Mouse (Mus musculus) midbrain, embryonic 11.5 days (tissue): ENCODE data around the gene Dlg4. TPM values are rescaled to one million over a fixed set of nuclear protein-coding genes. Genes with fewer than 3 reads are reported as not detected.

ENCODE experiments used
- ATAC-seq: fragments of 200-750 bp; cut with Nextera tagmentation; 2 replicates; pipeline ENCODE4 v1.8.0; 2017; ENCODE audit warnings: moderate TSS enrichment, moderate library complexity; ENCODE audit not compliant: low FRiP score
- DNase-seq: peaks from one replicate; pipeline ENCODE4 v3.0.0; 2015; ENCODE audit warnings: low spot score; ENCODE audit errors: missing footprints
- H3K27ac ChIP-seq: fragments of 300-500 bp; sonication (generic); 2 replicates; pipeline ENCODE4 v1.5.1; 2014; ENCODE audit warnings: low read depth, low read length
- H3K27me3 ChIP-seq: fragments of 300-500 bp; sonication (generic); 2 replicates; pipeline ENCODE4 v1.6.1; 2014; ENCODE audit warnings: mild to moderate bottlenecking, low read length, moderate library complexity, mixed read lengths; ENCODE audit not compliant: control insufficient read depth, insufficient read depth
- H3K36me3 ChIP-seq: fragments of 300-500 bp; sonication (generic); 2 replicates; pipeline ENCODE4 v1.6.1; 2014; ENCODE audit warnings: mild to moderate bottlenecking, low read length, moderate library complexity, mixed read lengths; ENCODE audit not compliant: control insufficient read depth, insufficient read depth
- H3K4me1 ChIP-seq: fragments of 300-500 bp; sonication (generic); 2 replicates; pipeline ENCODE4 v1.6.1; 2014; ENCODE audit warnings: low read length; ENCODE audit not compliant: control insufficient read depth, insufficient read depth
- H3K4me2 ChIP-seq: fragments of 300-500 bp; sonication (generic); 2 replicates; pipeline ENCODE4 v1.6.1; 2014; ENCODE audit warnings: mild to moderate bottlenecking, moderate library complexity
- H3K4me3 ChIP-seq: fragments of 300-500 bp; sonication (generic); 2 replicates; pipeline ENCODE4 v1.5.1; 2014; ENCODE audit warnings: low read depth, low read length
- H3K9ac ChIP-seq: fragments of 300-500 bp; sonication (generic); 2 replicates; pipeline ENCODE4 v1.6.1; 2014; ENCODE audit warnings: low read length
- H3K9me3 ChIP-seq: fragments of 300-500 bp; sonication (generic); 2 replicates; pipeline ENCODE4 v1.6.1; 2016; ENCODE audit warnings: low read length; ENCODE audit not compliant: control insufficient read depth
- WGBS: fragments of 180-500 bp; shearing (Covaris S2); extraction: QIAGEN DNeasy Blood & Tissue Kit; methylation state at CpG from one replicate; pipeline ENCODE4 v1.1.7; 2014; 5-methylcytosine and 5-hydroxymethylcytosine counted together
- polyA plus RNA-seq: library from polyadenylated mRNA; unstranded; fragments of >200 nt; fragmentation: Nextera tagmentation; extraction: Ambion mirVana; gene quantifications from 2 replicates; pipeline ENCODE4 v1.2.1, GENCODE M21; 2014

Dlg4 gene
- polyA plus RNA-seq, 1 experiment from 2014 or later: 15.2 TPM

GRCm38 (mm10) chr11:69992932-69993331 is 23.8 kb upstream of the Dlg4 start:
- Histone ChIP-seq H3K4me1 (peaks cover 13% of the 10 kb centered on the region), H3K9me3 (no peaks in the 10 kb centered on the region), H3K36me3 (peaks cover 9% of the 10 kb centered on the region), H3K4me3 (no peak overlapping the region), H3K27ac (no peak overlapping the region), H3K27me3 (no peaks in the 10 kb centered on the region), H3K9ac (no peak overlapping the region), H3K4me2 (peak overlapping the region; percentile 78; the same call in 1 of the 2 replicates)
- no peak for ATAC-seq
- 91% methylated on average over 3 of the region's 3 CpGs for WGBS
- no peak for DNase-seq

- Histone ChIP-seq H3K27me3 (no peaks in the 10 kb centered on the region), H3K9ac (no peak overlapping the region), H3K27ac (no peak overlapping the region), H3K4me3 (no peak overlapping the region), H3K4me2 (peak overlapping the region; percentile 26; the same call in 1 of the 2 replicates), H3K36me3 (peaks cover 16% of the 10 kb centered on the region), H3K9me3 (no peaks in the 10 kb centered on the region), H3K4me1 (peaks cover 15% of the 10 kb centered on the region)
- WGBS: 87% methylated on average over 11 of the region's 11 CpGs
- no peak for DNase-seq
- ATAC-seq: no peak
Observed at GRCm38 (mm10) chr11:69994401-69995090, 22.2 kb upstream of the Dlg4 start.

- H3K27ac ChIP-seq: peak within 1 kb of the TSS; percentile 94
- peak within 1 kb of the TSS; percentile 97 for H3K9ac ChIP-seq
- peaks cover 15% of the 10 kb centered on the region for H3K4me1 ChIP-seq
- H3K4me3 ChIP-seq: peak within 1 kb of the TSS; percentile 97
- H3K4me2 ChIP-seq: peak within 1 kb of the TSS; percentile 48
- peaks cover 16% of the 10 kb centered on the region for H3K36me3 ChIP-seq
- DNase-seq (peak; percentile 99), ATAC-seq (peak; percentile 82)
- H3K9me3 ChIP-seq: no peaks in the 10 kb centered on the region
- H3K27me3 ChIP-seq: no peaks in the 10 kb centered on the region
- WGBS: under 1% methylated on average over 36 of the region's 36 CpGs
Observed at GRCm38 (mm10) chr11:69995391-69995960, 21.3 kb upstream of the Dlg4 start, which contains the start of gene Phf23. Gene Phf23 (plus strand): TSS chr11:69995777.

GRCm38 (mm10) chr11:69996161-69997061 is 20.3 kb upstream of the Dlg4 start:
- peak overlapping the region; percentile 97 for H3K4me3 ChIP-seq
- no peaks in the 10 kb centered on the region for H3K9me3 ChIP-seq
- H3K4me1 ChIP-seq: peaks cover 18% of the 10 kb centered on the region
- WGBS: under 1% methylated on average over 64 of the region's 66 CpGs
- H3K9ac ChIP-seq: peak overlapping the region; percentile 97
- peaks cover 16% of the 10 kb centered on the region for H3K36me3 ChIP-seq
- peak overlapping the region; percentile 48 for H3K4me2 ChIP-seq
- peak overlapping the region; percentile 94 for H3K27ac ChIP-seq
- H3K27me3 ChIP-seq: no peaks in the 10 kb centered on the region
- ATAC-seq (peak; percentile 1; the same call in 1 of the 2 replicates), DNase-seq (peak; percentile 97)

GRCm38 (mm10) chr11:69997070-69997509 is 19.7 kb upstream of the Dlg4 start:
- peaks cover 16% of the 10 kb centered on the region for H3K36me3 ChIP-seq
- peaks cover 24% of the 10 kb centered on the region for H3K4me1 ChIP-seq
- peak; percentile 58 for ATAC-seq

GRCm38 (mm10) chr11:69998567-69999491 is 17.9 kb upstream of the Dlg4 start:
- WGBS: 93% methylated on average over 27 of the region's 27 CpGs
- Histone ChIP-seq H3K36me3 (peaks cover 16% of the 10 kb centered on the region), H3K9ac (no peak overlapping the region), H3K27me3 (no peaks in the 10 kb centered on the region), H3K4me2 (no peak overlapping the region), H3K9me3 (no peaks in the 10 kb centered on the region), H3K27ac (no peak overlapping the region), H3K4me1 (peaks cover 29% of the 10 kb centered on the region), H3K4me3 (no peak overlapping the region)
- DNase-seq (no peak), ATAC-seq (no peak)

More at GRCm38 (mm10) chr11:69997070-69997509, 19.7 kb upstream of the Dlg4 start:
- DNase-seq: peak; percentile 98
- WGBS: 2% methylated on average over 38 of the region's 44 CpGs
- Histone ChIP-seq H3K4me2 (peak overlapping the region; percentile 48), H3K9me3 (no peaks in the 10 kb centered on the region), H3K9ac (peak overlapping the region; percentile 97), H3K27ac (peak overlapping the region; percentile 94), H3K4me3 (peak overlapping the region; percentile 97), H3K27me3 (no peaks in the 10 kb centered on the region)

- Histone ChIP-seq H3K27ac (no peak overlapping the region), H3K27me3 (no peaks in the 10 kb centered on the region), H3K4me1 (peaks cover 29% of the 10 kb centered on the region), H3K9ac (no peak overlapping the region), H3K4me3 (no peak overlapping the region), H3K36me3 (peaks cover 16% of the 10 kb centered on the region), H3K4me2 (no peak overlapping the region), H3K9me3 (no peaks in the 10 kb centered on the region)
- 89% methylated on average over 8 of the region's 8 CpGs for WGBS
- no peak for DNase-seq
- no peak for ATAC-seq
Observed at GRCm38 (mm10) chr11:69999666-70000065, 17.1 kb upstream of the Dlg4 start.

GRCm38 (mm10) chr11:70000396-70000898 is 16.3 kb upstream of the Dlg4 start, which contains the start of gene Dvl2:
Gene Dvl2 (plus strand): TSS chr11:70000595.
- Histone ChIP-seq H3K4me1 (peaks cover 29% of the 10 kb centered on the region), H3K36me3 (peaks cover 16% of the 10 kb centered on the region)
- under 1% methylated on average over 46 of the region's 48 CpGs for WGBS

More at GRCm38 (mm10) chr11:70000396-70000898, 16.3 kb upstream of the Dlg4 start, which contains the start of gene Dvl2:
- DNase-seq (peak; percentile 98), ATAC-seq (peak; percentile 68)
- H3K4me2 ChIP-seq: peak within 1 kb of the TSS; percentile 92
- H3K9ac ChIP-seq: peak within 1 kb of the TSS; percentile 90
- peak within 1 kb of the TSS; percentile 81 for H3K4me3 ChIP-seq
- H3K27me3 ChIP-seq: no peaks in the 10 kb centered on the region
- peak within 1 kb of the TSS; percentile 94 for H3K27ac ChIP-seq
- no peaks in the 10 kb centered on the region for H3K9me3 ChIP-seq
